In genomic region chr2:142700689-142701088, GRCm38 (mm10) we compare ENCODE assay signal across 7 mouse cellular contexts.
DNase-seq lines count a peak whose midpoint lies in the region; ATAC-seq lines count a peak whose summit lies in the region.

No protein-coding gene starts in this region.

- no peak overlapping the region for H3K4me2 ChIP-seq in forebrain, embryonic 13.5 days
- no peak overlapping the region for H3K4me2 ChIP-seq in kidney, embryonic 14.5 days (replicated peaks; ENCODE audit: low read depth, low read length)

- no peaks in the 10 kb centered on the region for H3K9me3 ChIP-seq in forebrain, embryonic 13.5 days (replicated peaks)
- no peaks in the 10 kb centered on the region for H3K9me3 ChIP-seq in kidney, embryonic 14.5 days (ENCODE audit: control insufficient read depth, low read length)

- peak; percentile 5 to 52 for DNase-seq in layer of hippocampus, adult 18-20 months (ENCODE audit: low spot score in 2 of 2)
- no peak for DNase-seq in layer of hippocampus, postnatal 25 days (ENCODE audit: extremely low spot score in 1 of 2, low spot score in 1 of 2)
- DNase-seq in layer of hippocampus, adult 8-10 months (ENCODE audit: low spot score in 2 of 2): peak; percentile 40 to 46
- peak; percentile 28 to 46 for DNase-seq in right cerebral cortex, adult 2 months (ENCODE audit: low spot score in 2 of 2)
- DNase-seq in thymus, postnatal 14 days: no peak

- no peak overlapping the region for H3K27ac ChIP-seq in forebrain, embryonic 13.5 days
- no peak overlapping the region for H3K27ac ChIP-seq in kidney, embryonic 14.5 days (ENCODE audit: low read depth, low read length)

- no peaks in the 10 kb centered on the region for H3K27me3 ChIP-seq in forebrain, embryonic 13.5 days
- H3K27me3 ChIP-seq in kidney, embryonic 14.5 days (ENCODE audit: control insufficient read depth, insufficient read depth, low read length): no peaks in the 10 kb centered on the region

- 36% methylated on average over 4 of the region's 4 CpGs for WGBS in forebrain, embryonic 13.5 days
- WGBS in kidney, embryonic 14.5 days: 83% methylated on average over 4 of the region's 4 CpGs

- H3K4me1 ChIP-seq in forebrain, embryonic 13.5 days: peaks cover 18% of the 10 kb centered on the region
- H3K4me1 ChIP-seq in kidney, embryonic 14.5 days (ENCODE audit: control insufficient read depth, insufficient read depth, low read length): no peaks in the 10 kb centered on the region

- H3K36me3 ChIP-seq in forebrain, embryonic 13.5 days (ENCODE audit: poor library complexity, severe bottlenecking): no peaks in the 10 kb centered on the region
- no peaks in the 10 kb centered on the region for H3K36me3 ChIP-seq in kidney, embryonic 14.5 days (ENCODE audit: control insufficient read depth, insufficient read depth, low read length)

- H3K9ac ChIP-seq in forebrain, embryonic 13.5 days: no peak overlapping the region
- no peak overlapping the region for H3K9ac ChIP-seq in kidney, embryonic 14.5 days (ENCODE audit: low read depth, low read length)

- no peak overlapping the region for H3K4me3 ChIP-seq in forebrain, embryonic 13.5 days
- no peak overlapping the region for H3K4me3 ChIP-seq in kidney, embryonic 14.5 days (ENCODE audit: low read length)

- ATAC-seq in forebrain, embryonic 13.5 days: peak; percentile 82
- ATAC-seq in kidney, embryonic 14.5 days (ENCODE audit: low FRiP score, low TSS enrichment): no peak

Comparison
In these comparisons a context has a peak if more than half of its experiments do, and no peak if none do; other contexts are left out.
1. DNase-seq: peak in layer of hippocampus, adult 18-20 months (2 of 2), layer of hippocampus, adult 8-10 months (2 of 2) and right cerebral cortex, adult 2 months (2 of 2); none in layer of hippocampus, postnatal 25 days (0 of 2) and thymus, postnatal 14 days (single experiment).